Comparison of ENCODE assay signal across 31 mouse cellular contexts in the genomic region with DNA sequence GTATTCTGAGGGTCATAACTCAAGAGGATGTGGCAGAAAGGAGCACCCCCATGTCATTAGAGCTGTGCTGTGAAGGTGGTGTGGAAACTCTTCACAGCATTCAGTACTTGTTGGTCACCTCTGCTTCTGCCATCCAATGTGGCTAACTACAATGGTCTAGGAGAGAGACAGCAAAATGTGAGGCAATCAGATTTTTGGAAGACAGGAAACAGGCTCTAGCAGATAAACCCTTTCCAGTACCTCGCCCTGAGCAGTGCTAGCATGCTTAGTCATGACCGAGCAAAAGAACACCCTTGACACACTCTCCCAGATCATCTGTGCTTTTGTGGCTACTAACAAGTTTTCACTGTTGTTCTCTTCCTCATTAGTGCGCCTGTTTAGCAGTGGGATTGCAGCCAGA. TPM values are rescaled to one million over a fixed set of nuclear protein-coding genes. Genes with fewer than 3 reads are reported as not detected.
A peak's percentile ranks its signal among the peaks of the same experiment; 100 is the strongest.
DNase-seq lines count a peak whose midpoint lies in the region; ATAC-seq lines count a peak whose summit lies in the region.
"Had no signal": no experiment of that assay in that cellular context is flagged by ENCODE, and none has a peak within 500 bp of the region (broad histone marks: within the 10 kb centered on the region; RNA-seq: fewer than 3 reads in every experiment).

No protein-coding gene starts in this region.

- H3K36me3 ChIP-seq in liver, embryonic 12.5 days: no peaks in the 10 kb centered on the region
- H3K36me3 ChIP-seq in kidney, embryonic 14.5 days (ENCODE audit: control insufficient read depth, insufficient read depth, low read length): no peaks in the 10 kb centered on the region
- no peaks in the 10 kb centered on the region for H3K36me3 ChIP-seq in forebrain, embryonic 16.5 days (ENCODE audit: control insufficient read depth, insufficient read depth)
- H3K36me3 ChIP-seq: hindbrain, embryonic 15.5 days; intestine, embryonic 15.5 days; kidney, embryonic 15.5 days; limb, embryonic 15.5 days; midbrain, embryonic 12.5 days had no signal

- DNase-seq in 416B (ENCODE audit: low read depth): peak; percentile 93
- peak; percentile 46 for DNase-seq in adipocyte (ENCODE audit: low spot score)
- DNase-seq in retina, postnatal 1 day: no peak
- no peak for DNase-seq in gastrocnemius, postnatal 4 days (ENCODE audit: low spot score in 2 of 2)
- DNase-seq: B cell, adult 2 months; cerebellum, adult 18-20 months; cerebellum, postnatal 14 days; embryo, embryonic 11 days; heart, adult 11 months; heart, postnatal 14 days; kidney, postnatal 4 days; layer of hippocampus, adult 9-11 months; left cerebral cortex, postnatal 4 days; lung, postnatal 4 days; thymus, adult 2 months; thymus, postnatal 4 days had no signal

- no peak overlapping the region for H3K27ac ChIP-seq in liver, embryonic 12.5 days
- H3K27ac ChIP-seq in kidney, embryonic 14.5 days (ENCODE audit: low read depth, low read length): no peak overlapping the region
- no peak overlapping the region for H3K27ac ChIP-seq in forebrain, embryonic 16.5 days (ENCODE audit: low read length)
- H3K27ac ChIP-seq: embryonic facial prominence, embryonic 13.5 days; forebrain, embryonic 13.5 days; heart, embryonic 13.5 days; hindbrain, embryonic 15.5 days; intestine, embryonic 15.5 days; kidney, embryonic 15.5 days; left cerebral cortex, adult 2 months; limb, embryonic 15.5 days; midbrain, embryonic 12.5 days had no signal

- no peak overlapping the region for H3K4me2 ChIP-seq in liver, embryonic 12.5 days
- no peak overlapping the region for H3K4me2 ChIP-seq in kidney, embryonic 14.5 days (replicated peaks; ENCODE audit: low read depth, low read length)
- no peak overlapping the region for H3K4me2 ChIP-seq in forebrain, embryonic 16.5 days (ENCODE audit: low read length)
- H3K4me2 ChIP-seq: embryonic facial prominence, embryonic 13.5 days; forebrain, embryonic 13.5 days; heart, embryonic 13.5 days; hindbrain, embryonic 15.5 days; intestine, embryonic 15.5 days; kidney, embryonic 15.5 days; limb, embryonic 15.5 days; midbrain, embryonic 12.5 days had no signal

- H3K9ac ChIP-seq in liver, embryonic 12.5 days: no peak overlapping the region
- no peak overlapping the region for H3K9ac ChIP-seq in kidney, embryonic 14.5 days (ENCODE audit: low read depth, low read length)
- H3K9ac ChIP-seq in forebrain, embryonic 16.5 days (replicated peaks; ENCODE audit: low read depth, low read length): no peak overlapping the region
- H3K9ac ChIP-seq: embryonic facial prominence, embryonic 13.5 days; forebrain, embryonic 13.5 days; heart, embryonic 13.5 days; hindbrain, embryonic 15.5 days; intestine, embryonic 15.5 days; kidney, embryonic 15.5 days; limb, embryonic 15.5 days; midbrain, embryonic 12.5 days had no signal

- peaks cover 15% of the 10 kb centered on the region for H3K4me1 ChIP-seq in liver, embryonic 12.5 days
- H3K4me1 ChIP-seq in kidney, embryonic 14.5 days (ENCODE audit: control insufficient read depth, insufficient read depth, low read length): no peaks in the 10 kb centered on the region
- no peaks in the 10 kb centered on the region for H3K4me1 ChIP-seq in forebrain, embryonic 16.5 days (replicated peaks; ENCODE audit: control insufficient read depth, insufficient read depth, low read length)
- H3K4me1 ChIP-seq: embryonic facial prominence, embryonic 13.5 days; forebrain, embryonic 13.5 days; heart, embryonic 13.5 days; hindbrain, embryonic 15.5 days; intestine, embryonic 15.5 days; kidney, embryonic 15.5 days; limb, embryonic 15.5 days; midbrain, embryonic 12.5 days had no signal

- WGBS in liver, embryonic 12.5 days (ENCODE audit: insufficient replicate concordance): 23% methylated on average over 3 of the region's 3 CpGs
- WGBS in kidney, embryonic 14.5 days: 91% methylated on average over 3 of the region's 3 CpGs
- WGBS in forebrain, embryonic 16.5 days: 83% methylated on average over 3 of the region's 3 CpGs

- no peaks in the 10 kb centered on the region for H3K27me3 ChIP-seq in liver, embryonic 12.5 days (replicated peaks)
- no peaks in the 10 kb centered on the region for H3K27me3 ChIP-seq in kidney, embryonic 14.5 days (ENCODE audit: control insufficient read depth, insufficient read depth, low read length)
- H3K27me3 ChIP-seq in forebrain, embryonic 16.5 days (replicated peaks; ENCODE audit: control insufficient read depth, insufficient read depth, low read length): no peaks in the 10 kb centered on the region
- H3K27me3 ChIP-seq: CH12.LX; embryonic facial prominence, embryonic 13.5 days; forebrain, embryonic 13.5 days; heart, embryonic 13.5 days; hindbrain, embryonic 15.5 days; intestine, embryonic 15.5 days; kidney, embryonic 15.5 days; limb, embryonic 15.5 days; midbrain, embryonic 12.5 days had no signal

- no peak overlapping the region for H3K4me3 ChIP-seq in liver, embryonic 12.5 days
- H3K4me3 ChIP-seq in kidney, embryonic 14.5 days (ENCODE audit: low read length): no peak overlapping the region
- no peak overlapping the region for H3K4me3 ChIP-seq in forebrain, embryonic 16.5 days (replicated peaks; ENCODE audit: low read length)
- H3K4me3 ChIP-seq: embryonic facial prominence, embryonic 13.5 days; erythroblast, embryonic 14.5 days; forebrain, embryonic 13.5 days; heart, embryonic 13.5 days; hindbrain, embryonic 15.5 days; intestine, embryonic 15.5 days; kidney, embryonic 15.5 days; left cerebral cortex, adult 2 months; limb, embryonic 15.5 days; midbrain, embryonic 12.5 days had no signal

- peak; percentile 82 for ATAC-seq in liver, embryonic 12.5 days
- ATAC-seq in megakaryocyte, adult 5-6 weeks (ENCODE audit: poor library complexity, severe bottlenecking): peak; percentile 51; the same call in 1 of the 2 replicates
- ATAC-seq in kidney, embryonic 14.5 days (ENCODE audit: low FRiP score, low TSS enrichment): no peak
- no peak for ATAC-seq in forebrain, embryonic 16.5 days
- ATAC-seq: forebrain, embryonic 13.5 days; intestine, embryonic 15.5 days had no signal

- H3K9me3 ChIP-seq in liver, embryonic 12.5 days (replicated peaks): no peaks in the 10 kb centered on the region
- H3K9me3 ChIP-seq in kidney, embryonic 14.5 days (ENCODE audit: control insufficient read depth, low read length): no peaks in the 10 kb centered on the region
- H3K9me3 ChIP-seq in forebrain, embryonic 16.5 days (ENCODE audit: control insufficient read depth, low read length): no peaks in the 10 kb centered on the region
- H3K9me3 ChIP-seq: embryonic facial prominence, embryonic 13.5 days; forebrain, embryonic 13.5 days; heart, embryonic 13.5 days; hindbrain, embryonic 15.5 days; intestine, embryonic 15.5 days; kidney, embryonic 15.5 days; limb, embryonic 15.5 days; midbrain, embryonic 12.5 days had no signal

RNA-seq across cellular contexts. Expression of a gene that starts 9.2 kb away (rescaled TPM):
- polyA plus RNA-seq in liver, embryonic 12.5 days (2016; fragmentation: Nextera tagmentation; extraction: Ambion mirVana): 19.2 and 20.7 TPM in 2 replicates
- total RNA-seq in megakaryocyte, adult 5-6 weeks (2015): 34.6 and 36.0 TPM in 2 replicates
- 42.1 and 47.7 TPM in 2 replicates for total RNA-seq in megakaryocyte, adult 5-6 weeks (2017)
- 25.2 and 43.3 TPM in 2 replicates for polyA plus RNA-seq in kidney, embryonic 14.5 days (2014; fragmentation: Nextera tagmentation; extraction: Ambion mirVana)
- 26.2 and 34.5 TPM in 2 replicates for polyA plus RNA-seq in forebrain, embryonic 16.5 days (2015; fragmentation: Nextera tagmentation; extraction: Ambion mirVana)
- 10 to 100 TPM; 20.5 to 23.5 TPM for total RNA-seq in gastrocnemius, postnatal 4 days (2021)
- polyA plus RNA-seq: erythroblast, embryonic 14.5 days had no signal

Comparison
In these comparisons a context has a peak if more than half of its experiments do, and no peak if none do; other contexts are left out.
1. DNase-seq: peak in 416B (single experiment) and adipocyte (single experiment); none in retina, postnatal 1 day (single experiment) and gastrocnemius, postnatal 4 days (0 of 2).
2. ATAC-seq: peak in liver, embryonic 12.5 days (single experiment) and megakaryocyte, adult 5-6 weeks (single experiment); none in kidney, embryonic 14.5 days (single experiment) and forebrain, embryonic 16.5 days (single experiment).